Mouse (Mus musculus): Measurements from ENCODE around the gene BC005537. TPM values are rescaled to one million over a fixed set of nuclear protein-coding genes. Genes with fewer than 3 reads are reported as not detected.
"Not testable (repeated sequence)": the region's sequence is repeated elsewhere in the genome, so short reads cannot be mapped to it uniquely, and the experiment has no call there.

Gene BC005537
- polyA plus RNA-seq, 1 experiment from 2014 or later, result 11.1 TPM

GRCm38 (mm10) chr13:24761403-24762227 lies 39.8 kb upstream of the BC005537 start, which contains the start of gene Gmnn:
TSS of gene Gmnn (minus strand) at chr13:24761923.
- Histone ChIP-seq H3K4me1 (replicated peaks; ENCODE audit: control insufficient read depth, insufficient read depth) (no peaks in the 10 kb centered on the region), H3K4me2 (replicated peaks; ENCODE audit: low read depth) (peak within 1 kb of the TSS; percentile 68), H3K36me3 (ENCODE audit: control insufficient read depth, insufficient read depth, low read length) (no peaks in the 10 kb centered on the region), H3K27ac (replicated peaks) (peak within 1 kb of the TSS; percentile 94), H3K27me3 (ENCODE audit: control insufficient read depth, insufficient read depth, low read length) (no peaks in the 10 kb centered on the region), H3K9me3 (ENCODE audit: control insufficient read depth, low read length) (no peaks in the 10 kb centered on the region), H3K4me3 (ENCODE audit: low read depth, low read length) (peak within 1 kb of the TSS; percentile 96), H3K9ac (ENCODE audit: low read length) (peak within 1 kb of the TSS; percentile 82)
- DNase-seq (ENCODE audit: low spot score) (peak; percentile 92), ATAC-seq (ENCODE audit: low FRiP score, low TSS enrichment) (peak; percentile 97)
- TF ChIP-seq CTCF (IDR thresholded peaks at IDR 0.05; ENCODE audit: low read depth), result peak; percentile 18; the same call in 1 of the 2 replicates
- TF ChIP-seq EP300 (optimal IDR thresholded peaks at IDR 0.05), result no peak
- WGBS, result under 1% methylated on average over 79 of the region's 79 CpGs

- Histone ChIP-seq H3K27ac (replicated peaks) (no peak overlapping the region), H3K4me1 (replicated peaks; ENCODE audit: control insufficient read depth, insufficient read depth) (no peaks in the 10 kb centered on the region), H3K4me2 (replicated peaks; ENCODE audit: low read depth) (peak overlapping the region; percentile 68), H3K27me3 (ENCODE audit: control insufficient read depth, insufficient read depth, low read length) (no peaks in the 10 kb centered on the region), H3K9ac (ENCODE audit: low read length) (peak overlapping the region; percentile 82), H3K4me3 (ENCODE audit: low read depth, low read length) (peak overlapping the region; percentile 96), H3K36me3 (ENCODE audit: control insufficient read depth, insufficient read depth, low read length) (no peaks in the 10 kb centered on the region), H3K9me3 (ENCODE audit: control insufficient read depth, low read length) (no peaks in the 10 kb centered on the region)
- 26% methylated on average over 4 of the region's 4 CpGs for WGBS
- ATAC-seq (ENCODE audit: low FRiP score, low TSS enrichment), result 0 out of 2 replicates have a peak, but pooled peaks have one; percentile 8
- TF ChIP-seq CTCF (IDR thresholded peaks at IDR 0.05; ENCODE audit: low read depth) (no peak), EP300 (optimal IDR thresholded peaks at IDR 0.05) (no peak)
- no peak for DNase-seq (ENCODE audit: low spot score)
These were observed 39.2 kb upstream of the BC005537 start for GRCm38 (mm10) chr13:24762254-24762653.

GRCm38 (mm10) chr13:24767809-24768208 lies 33.6 kb upstream of the BC005537 start:
- H3K27me3 ChIP-seq (ENCODE audit: control insufficient read depth, insufficient read depth, low read length); H3K27ac ChIP-seq (replicated peaks); H3K4me1 ChIP-seq (replicated peaks; ENCODE audit: control insufficient read depth, insufficient read depth); ATAC-seq (ENCODE audit: low FRiP score, low TSS enrichment); H3K36me3 ChIP-seq (ENCODE audit: control insufficient read depth, insufficient read depth, low read length); DNase-seq (ENCODE audit: low spot score); H3K4me3 ChIP-seq (ENCODE audit: low read depth, low read length); H3K4me2 ChIP-seq (replicated peaks; ENCODE audit: low read depth); H3K9me3 ChIP-seq (ENCODE audit: control insufficient read depth, low read length); H3K9ac ChIP-seq (ENCODE audit: low read length): not testable (repeated sequence)
- WGBS, result 68% methylated on average over 4 of the region's 4 CpGs

GRCm38 (mm10) chr13:24771482-24771881 lies 30.0 kb upstream of the BC005537 start:
- H3K27me3 ChIP-seq (ENCODE audit: control insufficient read depth, insufficient read depth, low read length); H3K4me1 ChIP-seq (replicated peaks; ENCODE audit: control insufficient read depth, insufficient read depth); H3K9ac ChIP-seq (ENCODE audit: low read length); H3K27ac ChIP-seq (replicated peaks); ATAC-seq (ENCODE audit: low FRiP score, low TSS enrichment); H3K36me3 ChIP-seq (ENCODE audit: control insufficient read depth, insufficient read depth, low read length); H3K4me2 ChIP-seq (replicated peaks; ENCODE audit: low read depth); H3K4me3 ChIP-seq (ENCODE audit: low read depth, low read length); DNase-seq (ENCODE audit: low spot score); H3K9me3 ChIP-seq (ENCODE audit: control insufficient read depth, low read length): not testable (repeated sequence)
- WGBS, result 91% methylated on average over 10 of the region's 10 CpGs

- H3K9me3 ChIP-seq (ENCODE audit: control insufficient read depth, low read length), result no peaks in the 10 kb centered on the region
- DNase-seq (ENCODE audit: low spot score) (peak; percentile 44), ATAC-seq (ENCODE audit: low FRiP score, low TSS enrichment) (peak; percentile 74)
- no peaks in the 10 kb centered on the region for H3K27me3 ChIP-seq (ENCODE audit: control insufficient read depth, insufficient read depth, low read length)
- 51% methylated on average over 7 of the region's 7 CpGs for WGBS
- H3K9ac ChIP-seq (ENCODE audit: low read length), result no peak overlapping the region
- no peaks in the 10 kb centered on the region for H3K4me1 ChIP-seq (replicated peaks; ENCODE audit: control insufficient read depth, insufficient read depth)
- TF ChIP-seq EP300 (optimal IDR thresholded peaks at IDR 0.05) (no peak), CTCF (IDR thresholded peaks at IDR 0.05; ENCODE audit: low read depth) (peak; percentile 92)
- H3K36me3 ChIP-seq (ENCODE audit: control insufficient read depth, insufficient read depth, low read length), result no peaks in the 10 kb centered on the region
- H3K4me3 ChIP-seq (ENCODE audit: low read depth, low read length), result no peak overlapping the region
- H3K4me2 ChIP-seq (replicated peaks; ENCODE audit: low read depth), result no peak overlapping the region
- H3K27ac ChIP-seq (replicated peaks), result no peak overlapping the region
These were observed 25.2 kb upstream of the BC005537 start for GRCm38 (mm10) chr13:24776146-24776844.

GRCm38 (mm10) chr13:24778026-24778425 lies 23.4 kb upstream of the BC005537 start:
- Histone ChIP-seq H3K4me2 (replicated peaks; ENCODE audit: low read depth) (no peak overlapping the region), H3K9me3 (ENCODE audit: control insufficient read depth, low read length) (no peaks in the 10 kb centered on the region), H3K4me1 (replicated peaks; ENCODE audit: control insufficient read depth, insufficient read depth) (no peaks in the 10 kb centered on the region), H3K4me3 (ENCODE audit: low read depth, low read length) (no peak overlapping the region), H3K27ac (replicated peaks) (no peak overlapping the region), H3K27me3 (ENCODE audit: control insufficient read depth, insufficient read depth, low read length) (no peaks in the 10 kb centered on the region), H3K36me3 (ENCODE audit: control insufficient read depth, insufficient read depth, low read length) (no peaks in the 10 kb centered on the region), H3K9ac (ENCODE audit: low read length) (no peak overlapping the region)
- WGBS, result 73% methylated on average over 2 of the region's 2 CpGs
- no peak for ATAC-seq (ENCODE audit: low FRiP score, low TSS enrichment)
- no peak for TF ChIP-seq CTCF (IDR thresholded peaks at IDR 0.05; ENCODE audit: low read depth)
- no peak for TF ChIP-seq EP300 (optimal IDR thresholded peaks at IDR 0.05)
- DNase-seq (ENCODE audit: low spot score), result no peak

Data from stomach, postnatal 0 days (tissue).